Mouse (Mus musculus): ENCODE measurements around the gene Mob3b.

Gene Mob3b

GRCm38 (mm10) chr4:35145726-35146125 is 11.6 kb downstream of the Mob3b start:
- H3K4me3 ChIP-seq (replicated peaks; ENCODE audit: low read length): no peak overlapping the region
- no peaks in the 10 kb centered on the region for H3K27me3 ChIP-seq (ENCODE audit: insufficient read depth, low read length)
- no peaks in the 10 kb centered on the region for H3K4me1 ChIP-seq (replicated peaks; ENCODE audit: low read depth, low read length)
- no peaks in the 10 kb centered on the region for H3K9me3 ChIP-seq (ENCODE audit: low read length)
- no peaks in the 10 kb centered on the region for H3K36me3 ChIP-seq (ENCODE audit: insufficient read depth, low read length)
- TF ChIP-seq CTCF (conservative IDR thresholded peaks at IDR 0.05; ENCODE audit: low read length) (no peak), POU5F1 (IDR thresholded peaks at IDR 0.05; ENCODE audit: borderline replicate concordance, low read length) (no peak), NANOG (IDR thresholded peaks at IDR 0.05; ENCODE audit: borderline replicate concordance, low read length) (no peak)

GRCm38 (mm10) chr4:35143472-35144102 is 13.7 kb downstream of the Mob3b start:
- Histone ChIP-seq H3K4me1 (replicated peaks; ENCODE audit: low read depth, low read length) (no peaks in the 10 kb centered on the region), H3K27me3 (ENCODE audit: insufficient read depth, low read length) (no peaks in the 10 kb centered on the region), H3K36me3 (ENCODE audit: insufficient read depth, low read length) (no peaks in the 10 kb centered on the region), H3K9me3 (ENCODE audit: low read length) (no peaks in the 10 kb centered on the region), H3K4me3 (replicated peaks; ENCODE audit: low read length) (no peak overlapping the region)
- no peak for TF ChIP-seq CTCF (conservative IDR thresholded peaks at IDR 0.05; ENCODE audit: low read length)
- no peak for TF ChIP-seq POU5F1 (IDR thresholded peaks at IDR 0.05; ENCODE audit: borderline replicate concordance, low read length)
- TF ChIP-seq NANOG (IDR thresholded peaks at IDR 0.05; ENCODE audit: borderline replicate concordance, low read length): no peak

- no peaks in the 10 kb centered on the region for H3K36me3 ChIP-seq (ENCODE audit: insufficient read depth, low read length)
- H3K9me3 ChIP-seq (ENCODE audit: low read length): no peaks in the 10 kb centered on the region
- no peaks in the 10 kb centered on the region for H3K27me3 ChIP-seq (ENCODE audit: insufficient read depth, low read length)
- TF ChIP-seq NANOG (IDR thresholded peaks at IDR 0.05; ENCODE audit: borderline replicate concordance, low read length) (no peak), CTCF (conservative IDR thresholded peaks at IDR 0.05; ENCODE audit: low read length) (no peak), POU5F1 (IDR thresholded peaks at IDR 0.05; ENCODE audit: borderline replicate concordance, low read length) (no peak)
- peaks cover 31% of the 10 kb centered on the region for H3K4me1 ChIP-seq (replicated peaks; ENCODE audit: low read depth, low read length)
- H3K4me3 ChIP-seq (replicated peaks; ENCODE audit: low read length): no peak overlapping the region
These were observed 17.0 kb downstream of the Mob3b start for GRCm38 (mm10) chr4:35140317-35140716.

DNA sequence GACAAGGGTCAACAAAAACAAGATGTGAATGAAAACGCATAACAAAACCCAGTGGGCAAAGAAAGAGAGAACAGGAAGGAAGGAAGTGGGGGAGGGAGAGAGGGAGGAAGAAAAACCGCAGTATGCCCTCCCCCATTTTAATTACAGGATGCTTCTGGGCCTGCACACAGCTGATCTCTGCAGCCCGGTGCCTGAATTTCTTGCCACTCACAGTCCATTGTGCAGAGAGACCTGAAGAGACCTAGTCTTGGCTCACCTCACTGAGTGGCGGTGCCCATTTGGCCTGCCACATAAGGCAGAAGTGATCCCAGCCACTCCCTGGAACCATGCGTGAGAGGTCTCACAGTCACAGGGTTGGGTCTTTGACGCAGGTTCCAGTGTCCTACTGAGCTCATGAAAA is 19.2 kb downstream of the Mob3b start:
- no peaks in the 10 kb centered on the region for H3K9me3 ChIP-seq (ENCODE audit: low read length)
- H3K36me3 ChIP-seq (ENCODE audit: insufficient read depth, low read length): no peaks in the 10 kb centered on the region
- no peaks in the 10 kb centered on the region for H3K27me3 ChIP-seq (ENCODE audit: insufficient read depth, low read length)
- H3K4me3 ChIP-seq (replicated peaks; ENCODE audit: low read length): peak overlapping the region; percentile 45
- H3K4me1 ChIP-seq (replicated peaks; ENCODE audit: low read depth, low read length): peaks cover 35% of the 10 kb centered on the region
- TF ChIP-seq POU5F1 (IDR thresholded peaks at IDR 0.05; ENCODE audit: borderline replicate concordance, low read length) (no peak), CTCF (conservative IDR thresholded peaks at IDR 0.05; ENCODE audit: low read length) (no peak), NANOG (IDR thresholded peaks at IDR 0.05; ENCODE audit: borderline replicate concordance, low read length) (no peak)

GRCm38 (mm10) chr4:35136996-35137395 is 20.3 kb downstream of the Mob3b start:
- H3K36me3 ChIP-seq (ENCODE audit: insufficient read depth, low read length): no peaks in the 10 kb centered on the region
- peaks cover 35% of the 10 kb centered on the region for H3K4me1 ChIP-seq (replicated peaks; ENCODE audit: low read depth, low read length)
- TF ChIP-seq POU5F1 (IDR thresholded peaks at IDR 0.05; ENCODE audit: borderline replicate concordance, low read length): no peak
- TF ChIP-seq NANOG (IDR thresholded peaks at IDR 0.05; ENCODE audit: borderline replicate concordance, low read length): no peak
- TF ChIP-seq CTCF (conservative IDR thresholded peaks at IDR 0.05; ENCODE audit: low read length): no peak
- no peaks in the 10 kb centered on the region for H3K27me3 ChIP-seq (ENCODE audit: insufficient read depth, low read length)
- no peaks in the 10 kb centered on the region for H3K9me3 ChIP-seq (ENCODE audit: low read length)
- no peak overlapping the region for H3K4me3 ChIP-seq (replicated peaks; ENCODE audit: low read length)

DNA sequence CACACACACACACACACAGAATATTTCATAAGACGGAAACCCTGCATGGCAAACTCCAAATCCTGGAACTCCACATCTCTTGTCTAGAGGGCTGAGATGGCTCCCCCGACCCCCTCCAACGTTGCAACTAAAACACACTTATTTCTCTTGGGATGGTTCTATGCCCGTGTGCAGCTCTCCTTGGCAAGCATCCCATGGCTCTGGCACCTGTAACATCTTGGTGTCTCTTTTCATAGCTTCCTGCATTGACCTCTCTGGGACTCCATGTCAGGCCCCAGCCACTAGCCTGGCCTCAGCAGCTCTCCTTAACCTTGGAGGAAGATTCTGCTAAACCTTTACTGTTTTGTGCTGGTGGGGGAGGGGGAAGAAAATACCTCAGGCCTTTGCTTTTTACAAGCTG is 21.5 kb downstream of the Mob3b start:
- peaks cover 35% of the 10 kb centered on the region for H3K4me1 ChIP-seq (replicated peaks; ENCODE audit: low read depth, low read length)
- no peak overlapping the region for H3K4me3 ChIP-seq (replicated peaks; ENCODE audit: low read length)
- H3K9me3 ChIP-seq (ENCODE audit: low read length): no peaks in the 10 kb centered on the region
- TF ChIP-seq POU5F1 (IDR thresholded peaks at IDR 0.05; ENCODE audit: borderline replicate concordance, low read length) (no peak), NANOG (IDR thresholded peaks at IDR 0.05; ENCODE audit: borderline replicate concordance, low read length) (no peak), CTCF (conservative IDR thresholded peaks at IDR 0.05; ENCODE audit: low read length) (no peak)
- H3K27me3 ChIP-seq (ENCODE audit: insufficient read depth, low read length): no peaks in the 10 kb centered on the region
- H3K36me3 ChIP-seq (ENCODE audit: insufficient read depth, low read length): no peaks in the 10 kb centered on the region

- Histone ChIP-seq H3K4me3 (replicated peaks; ENCODE audit: low read length) (no peak overlapping the region), H3K27me3 (ENCODE audit: insufficient read depth, low read length) (no peaks in the 10 kb centered on the region), H3K36me3 (ENCODE audit: insufficient read depth, low read length) (no peaks in the 10 kb centered on the region), H3K4me1 (replicated peaks; ENCODE audit: low read depth, low read length) (peaks cover 35% of the 10 kb centered on the region), H3K9me3 (ENCODE audit: low read length) (no peaks in the 10 kb centered on the region)
- TF ChIP-seq POU5F1 (IDR thresholded peaks at IDR 0.05; ENCODE audit: borderline replicate concordance, low read length): no peak
- TF ChIP-seq NANOG (IDR thresholded peaks at IDR 0.05; ENCODE audit: borderline replicate concordance, low read length): no peak
- no peak for TF ChIP-seq CTCF (conservative IDR thresholded peaks at IDR 0.05; ENCODE audit: low read length)
These were observed 22.3 kb downstream of the Mob3b start for GRCm38 (mm10) chr4:35134846-35135611.

GRCm38 (mm10) chr4:35133411-35133810 is 23.9 kb downstream of the Mob3b start:
- peaks cover 35% of the 10 kb centered on the region for H3K4me1 ChIP-seq (replicated peaks; ENCODE audit: low read depth, low read length)
- TF ChIP-seq NANOG (IDR thresholded peaks at IDR 0.05; ENCODE audit: borderline replicate concordance, low read length): no peak
- TF ChIP-seq POU5F1 (IDR thresholded peaks at IDR 0.05; ENCODE audit: borderline replicate concordance, low read length): no peak
- TF ChIP-seq CTCF (conservative IDR thresholded peaks at IDR 0.05; ENCODE audit: low read length): no peak
- no peaks in the 10 kb centered on the region for H3K36me3 ChIP-seq (ENCODE audit: insufficient read depth, low read length)
- no peaks in the 10 kb centered on the region for H3K27me3 ChIP-seq (ENCODE audit: insufficient read depth, low read length)
- no peaks in the 10 kb centered on the region for H3K9me3 ChIP-seq (ENCODE audit: low read length)
- no peak overlapping the region for H3K4me3 ChIP-seq (replicated peaks; ENCODE audit: low read length)
